Mouse (Mus musculus) right cerebral cortex, postnatal 25 days (tissue): ENCODE data around the gene Gm28036.
"Not testable (repeated sequence)": the region's sequence is repeated elsewhere in the genome, so short reads cannot be mapped to it uniquely, and the experiment has no call there.

Source experiments
- DNase-seq: peaks from one replicate; pipeline ENCODE4 v3.0.0; 2022

Gene Gm28036

GRCm38 (mm10) chr2:156126992-156127391, at the start of gene Gm28036:
Gene Gm28036 (minus strand): TSS chr2:156127092.
- no peak for DNase-seq

GRCm38 (mm10) chr2:156166557-156166956, 39.7 kb upstream of the Gm28036 start:
- DNase-seq: no peak

GRCm38 (mm10) chr2:156165478-156165877, 38.6 kb upstream of the Gm28036 start:
- no peak for DNase-seq

GRCm38 (mm10) chr2:156151538-156151937, 24.6 kb upstream of the Gm28036 start:
- no peak for DNase-seq

GRCm38 (mm10) chr2:156147316-156147915, 20.5 kb upstream of the Gm28036 start:
- no peak for DNase-seq

GRCm38 (mm10) chr2:156146272-156146989, 19.5 kb upstream of the Gm28036 start:
- no peak for DNase-seq

- DNase-seq: no peak
Observed at GRCm38 (mm10) chr2:156145486-156146130, 18.7 kb upstream of the Gm28036 start.

- peak; percentile 93 for DNase-seq
Observed at GRCm38 (mm10) chr2:156143953-156144724, 17.2 kb upstream of the Gm28036 start, which contains the start of the genes Romo1 and Nfs1. Gene Romo1 (plus strand): TSS chr2:156144039. Gene Nfs1 (minus strand): TSS chr2:156144186.

GRCm38 (mm10) chr2:156143367-156143766, 16.5 kb upstream of the Gm28036 start:
- DNase-seq: no peak

GRCm38 (mm10) chr2:156142820-156143219, 15.9 kb upstream of the Gm28036 start:
- DNase-seq: no peak

- no peak for DNase-seq
Observed at GRCm38 (mm10) chr2:156135695-156136094, 8.8 kb upstream of the Gm28036 start.

GRCm38 (mm10) chr2:156134161-156134560, 7.3 kb upstream of the Gm28036 start:
- no peak for DNase-seq

- no peak for DNase-seq
Observed at GRCm38 (mm10) chr2:156123731-156124130, 3.2 kb downstream of the Gm28036 start.

- DNase-seq: no peak
Observed at GRCm38 (mm10) chr2:156119566-156119965, 7.3 kb downstream of the Gm28036 start.

- not testable (repeated sequence) for DNase-seq
Observed at GRCm38 (mm10) chr2:156112080-156112423, 14.8 kb downstream of the Gm28036 start.

GRCm38 (mm10) chr2:156111358-156112079, 15.4 kb downstream of the Gm28036 start, which contains the start of the genes Cpne1 and Rbm12:
Gene Cpne1 (minus strand): TSS chr2:156111965.
Gene Rbm12 (minus strand): TSS chr2:156111978.
- DNase-seq: peak; percentile 93

GRCm38 (mm10) chr2:156110627-156111357, 16.1 kb downstream of the Gm28036 start:
- peak; percentile 22 for DNase-seq

- DNase-seq: no peak
Observed at GRCm38 (mm10) chr2:156091926-156092325, 35.0 kb downstream of the Gm28036 start.

- no peak for DNase-seq
Observed at GRCm38 (mm10) chr2:156089799-156090198, 37.1 kb downstream of the Gm28036 start.

- no peak for DNase-seq
Observed at GRCm38 (mm10) chr2:156087391-156088110, 39.3 kb downstream of the Gm28036 start.

GRCm38 (mm10) chr2:156084541-156084940, 42.4 kb downstream of the Gm28036 start:
- DNase-seq: no peak
